Mouse (Mus musculus) hindbrain, embryonic 13.5 days (tissue): ENCODE measurements around the gene Arhgef26. TPM values are rescaled to one million over a fixed set of nuclear protein-coding genes. Genes with fewer than 3 reads are reported as not detected.

Experiments
- polyA plus RNA-seq: library from polyadenylated mRNA; unstranded; fragments of >200 nt; fragmentation: Nextera tagmentation; extraction: Ambion mirVana; gene quantifications from 2 replicates; pipeline ENCODE4 v1.2.1, GENCODE M21; 2015

Arhgef26 gene
- polyA plus RNA-seq, 1 experiment from 2014 or later, result 14.2 TPM

Other genes with a start within 250 kb of the Arhgef26 start
- 46.7 and 48.1 TPM in 2 replicates for gene Dhx36, start 168.7 kb downstream of the Arhgef26 start, polyA plus RNA-seq